Mouse (Mus musculus): Measurements from ENCODE around the gene Ppil4. TPM values are rescaled to one million over a fixed set of nuclear protein-coding genes. Genes with fewer than 3 reads are reported as not detected.
A peak's percentile ranks its signal among the peaks of the same experiment; 100 is the strongest.

Ppil4 gene
- polyA plus RNA-seq, 1 experiment: 22.3 TPM

DNA sequence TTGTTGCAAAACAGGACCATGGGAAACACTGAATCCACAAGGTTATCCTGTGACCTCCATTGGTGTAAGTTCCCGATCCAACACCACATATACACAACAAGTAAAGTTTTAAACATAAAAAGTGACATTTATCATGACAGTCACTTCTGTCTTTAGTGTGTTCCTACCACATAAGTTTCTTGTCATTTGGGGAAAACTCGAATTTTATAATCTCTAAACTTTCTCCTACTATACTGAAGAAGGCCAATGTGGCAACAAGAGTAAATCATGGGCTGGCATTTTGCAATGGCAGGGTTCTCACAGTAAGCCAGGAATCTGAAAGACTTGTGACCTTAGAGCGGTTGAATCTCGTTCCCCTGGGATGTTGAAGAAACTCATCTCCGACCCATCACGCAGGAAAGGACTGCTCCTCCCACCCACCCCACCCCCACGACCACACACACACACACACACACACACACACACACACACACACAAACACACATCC, 12.9 kb upstream of the Ppil4 start:
- Histone ChIP-seq H3K27ac (ENCODE audit: insufficient read depth, low read length) (no peak overlapping the region), H3K4me1 (ENCODE audit: control insufficient read depth, insufficient read depth, low read length) (no peaks in the 10 kb centered on the region), H3K27me3 (ENCODE audit: control insufficient read depth, insufficient read depth, low read length) (no peaks in the 10 kb centered on the region), H3K4me3 (replicated peaks; ENCODE audit: insufficient read depth, low read depth, low read length) (peak overlapping the region; percentile 68)
- 21% methylated on average over 7 of the region's 7 CpGs for WGBS
- TF ChIP-seq POLR2A (IDR thresholded peaks at IDR 0.05; ENCODE audit: borderline replicate concordance, insufficient read depth, low read length) (no peak), CTCF (IDR thresholded peaks at IDR 0.05; ENCODE audit: borderline replicate concordance, insufficient read depth, low read depth, low read length) (no peak)
- no peak for DNase-seq

DNA sequence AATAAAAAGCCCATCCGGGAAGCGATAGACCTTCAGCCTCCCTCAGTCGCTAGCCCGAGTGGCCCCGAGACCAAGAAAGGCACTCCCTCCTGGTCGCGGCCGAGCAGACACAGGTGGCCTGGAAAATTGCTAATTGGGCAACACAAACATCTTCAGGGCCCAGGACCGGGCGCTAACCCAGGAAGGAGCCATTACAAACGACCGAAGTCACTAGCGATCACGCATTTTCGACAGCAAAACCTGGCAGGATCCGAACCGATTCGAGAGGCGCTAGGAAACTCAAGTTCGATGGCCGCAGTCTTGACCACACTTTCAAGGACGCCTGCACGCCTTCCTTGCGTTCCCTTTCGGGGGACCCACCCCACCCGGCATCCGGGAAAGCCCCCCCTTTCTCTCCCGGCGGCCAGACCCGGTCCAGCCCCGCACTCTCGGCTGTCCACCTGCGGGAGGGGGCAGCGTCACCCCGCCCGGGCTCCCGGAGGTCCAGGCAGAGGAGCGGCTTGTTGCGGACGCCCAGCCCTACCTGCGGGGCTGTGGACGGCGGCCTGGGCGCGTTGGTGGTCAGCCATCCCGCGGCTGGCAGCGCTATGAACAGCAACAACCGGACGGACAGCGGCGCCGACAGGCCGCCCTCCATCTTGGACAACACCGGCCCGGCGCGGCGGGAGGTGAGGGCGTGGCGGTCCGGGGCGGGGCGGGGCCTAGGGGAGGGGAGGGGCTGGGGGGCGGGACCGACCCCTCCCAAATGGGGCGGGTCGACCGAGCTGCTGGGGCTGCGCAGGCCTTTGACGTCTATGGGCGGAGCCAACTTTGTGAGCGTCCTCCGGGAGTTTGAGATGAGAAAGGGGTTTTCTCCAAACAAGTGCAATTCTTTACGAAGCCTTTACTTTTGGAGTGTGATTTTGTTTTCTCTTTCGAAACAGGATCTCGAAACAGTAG, 12.2 kb upstream of the Ppil4 start:
- no peaks in the 10 kb centered on the region for H3K27me3 ChIP-seq (ENCODE audit: control insufficient read depth, insufficient read depth, low read length)
- WGBS: under 1% methylated on average over 66 of the region's 77 CpGs
- peak overlapping the region; percentile 68 for H3K4me3 ChIP-seq (replicated peaks; ENCODE audit: insufficient read depth, low read depth, low read length)
- peak; percentile 57; the same call in 1 of the 2 replicates for TF ChIP-seq POLR2A (IDR thresholded peaks at IDR 0.05; ENCODE audit: borderline replicate concordance, insufficient read depth, low read length)
- TF ChIP-seq CTCF (IDR thresholded peaks at IDR 0.05; ENCODE audit: borderline replicate concordance, insufficient read depth, low read depth, low read length): no peak
- no peaks in the 10 kb centered on the region for H3K4me1 ChIP-seq (ENCODE audit: control insufficient read depth, insufficient read depth, low read length)
- peak overlapping the region; percentile 49; the same call in 1 of the 2 replicates for H3K27ac ChIP-seq (ENCODE audit: insufficient read depth, low read length)
- peak; percentile 89 for DNase-seq

DNA sequence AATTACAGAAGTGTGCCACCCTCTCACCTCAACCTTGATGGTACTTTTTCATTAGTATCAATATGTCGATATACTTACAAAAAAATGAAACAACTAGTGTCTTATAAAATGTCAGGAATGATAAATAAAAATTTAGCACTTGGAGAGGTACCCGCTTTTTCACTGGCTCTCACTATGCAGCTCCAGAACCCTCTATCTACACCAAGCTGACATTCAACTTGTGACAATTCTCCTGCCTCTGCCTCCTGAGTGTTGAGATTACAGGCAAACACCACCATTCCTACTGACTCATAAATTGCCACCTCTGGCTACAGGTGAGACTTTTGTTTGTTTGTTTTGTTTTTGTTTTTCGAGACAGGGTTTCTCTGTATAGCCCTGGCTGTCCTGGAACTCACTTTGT, 11.5 kb upstream of the Ppil4 start:
- no peak overlapping the region for H3K27ac ChIP-seq (ENCODE audit: insufficient read depth, low read length)
- TF ChIP-seq POLR2A (IDR thresholded peaks at IDR 0.05; ENCODE audit: borderline replicate concordance, insufficient read depth, low read length) (no peak), CTCF (IDR thresholded peaks at IDR 0.05; ENCODE audit: borderline replicate concordance, insufficient read depth, low read depth, low read length) (no peak)
- H3K27me3 ChIP-seq (ENCODE audit: control insufficient read depth, insufficient read depth, low read length): no peaks in the 10 kb centered on the region
- WGBS: 52% methylated on average over 3 of the region's 3 CpGs
- H3K4me1 ChIP-seq (ENCODE audit: control insufficient read depth, insufficient read depth, low read length): no peaks in the 10 kb centered on the region
- peak overlapping the region; percentile 68 for H3K4me3 ChIP-seq (replicated peaks; ENCODE audit: insufficient read depth, low read depth, low read length)
- DNase-seq: no peak

DNA sequence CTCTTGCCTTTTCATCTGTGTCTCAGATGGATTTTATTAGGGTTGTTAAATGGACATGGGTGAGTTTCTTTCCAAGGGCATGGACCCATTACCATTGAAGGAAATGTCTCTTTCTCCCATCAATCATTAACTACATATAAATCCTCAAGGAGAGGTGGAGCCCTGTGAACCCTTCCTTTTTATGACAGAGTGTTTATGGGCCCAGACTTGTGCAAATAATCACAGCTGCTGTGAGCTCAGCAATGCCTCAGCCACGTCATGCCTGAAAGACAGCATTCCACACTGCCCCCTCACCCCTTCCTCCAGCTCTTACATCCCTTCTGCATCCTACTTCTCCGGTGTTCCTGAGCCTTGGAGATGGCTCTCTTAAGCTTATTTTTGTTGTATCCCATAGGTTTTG, 5.4 kb upstream of the Ppil4 start:
- H3K4me1 ChIP-seq (ENCODE audit: control insufficient read depth, insufficient read depth, low read length): no peaks in the 10 kb centered on the region
- H3K4me3 ChIP-seq (replicated peaks; ENCODE audit: insufficient read depth, low read depth, low read length): no peak overlapping the region
- TF ChIP-seq POLR2A (IDR thresholded peaks at IDR 0.05; ENCODE audit: borderline replicate concordance, insufficient read depth, low read length) (no peak), CTCF (IDR thresholded peaks at IDR 0.05; ENCODE audit: borderline replicate concordance, insufficient read depth, low read depth, low read length) (no peak)
- no peaks in the 10 kb centered on the region for H3K27me3 ChIP-seq (ENCODE audit: control insufficient read depth, insufficient read depth, low read length)
- DNase-seq: no peak
- H3K27ac ChIP-seq (ENCODE audit: insufficient read depth, low read length): no peak overlapping the region
- WGBS: 58% methylated on average over 2 of the region's 2 CpGs

DNA sequence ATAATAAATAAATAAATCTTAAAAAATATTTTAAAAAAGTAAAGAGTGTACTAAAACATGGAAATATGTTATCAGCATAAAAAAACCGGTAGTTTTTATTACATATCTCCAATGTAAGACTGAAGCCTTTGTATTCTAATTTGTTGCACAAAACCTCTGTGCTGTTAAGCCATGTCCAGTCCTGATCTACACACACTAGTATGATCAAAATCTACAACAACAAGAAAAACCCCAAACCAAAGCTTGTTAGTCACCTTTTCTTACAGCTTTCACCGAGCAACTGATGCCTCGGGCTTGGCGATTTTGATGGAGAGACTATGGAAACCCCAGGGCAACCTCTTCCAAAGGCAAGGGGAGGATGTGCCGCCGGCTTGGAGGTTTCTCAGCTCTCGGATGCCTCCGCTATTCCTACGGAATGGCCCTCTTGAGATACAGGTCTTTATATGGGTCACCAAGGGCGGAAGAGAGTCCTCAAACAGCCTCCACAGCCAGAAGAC, 389 bp upstream of the Ppil4 start:
- H3K27ac ChIP-seq (ENCODE audit: insufficient read depth, low read length): peak overlapping the region; percentile 61
- under 1% methylated on average over 10 of the region's 10 CpGs for WGBS

DNA sequence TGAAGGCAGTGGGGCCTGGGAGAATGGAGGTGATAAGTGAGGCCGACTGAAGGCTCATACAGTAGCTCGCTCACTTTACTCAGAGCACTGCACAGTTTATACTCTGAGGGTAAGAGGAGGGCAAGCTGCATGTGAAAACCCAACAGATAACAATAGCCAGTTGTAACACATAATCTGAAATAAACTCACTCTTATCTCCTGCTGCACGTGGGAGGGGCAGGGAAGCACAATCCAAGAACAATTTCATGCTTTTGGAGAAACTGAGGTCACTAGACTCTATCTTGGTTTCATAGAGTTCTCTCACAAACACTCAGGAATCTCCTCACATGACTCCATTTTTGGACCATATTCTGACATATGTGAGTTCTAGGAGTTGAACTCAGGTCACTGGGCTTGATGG, 8.6 kb downstream of the Ppil4 start:
- no peaks in the 10 kb centered on the region for H3K27me3 ChIP-seq (ENCODE audit: control insufficient read depth, insufficient read depth, low read length)
- no peak for TF ChIP-seq CTCF (IDR thresholded peaks at IDR 0.05; ENCODE audit: borderline replicate concordance, insufficient read depth, low read depth, low read length)
- TF ChIP-seq POLR2A (IDR thresholded peaks at IDR 0.05; ENCODE audit: borderline replicate concordance, insufficient read depth, low read length): no peak
- H3K4me3 ChIP-seq (replicated peaks; ENCODE audit: insufficient read depth, low read depth, low read length): no peak overlapping the region
- H3K4me1 ChIP-seq (ENCODE audit: control insufficient read depth, insufficient read depth, low read length): no peaks in the 10 kb centered on the region
- 89% methylated on average over 3 of the region's 3 CpGs for WGBS
- no peak overlapping the region for H3K27ac ChIP-seq (ENCODE audit: insufficient read depth, low read length)
- no peak for DNase-seq

More for the DNA sequence above, 389 bp upstream of the Ppil4 start:
- H3K27me3 ChIP-seq (ENCODE audit: control insufficient read depth, insufficient read depth, low read length): no peaks in the 10 kb centered on the region
- DNase-seq: no peak
- no peak for TF ChIP-seq POLR2A (IDR thresholded peaks at IDR 0.05; ENCODE audit: borderline replicate concordance, insufficient read depth, low read length)
- TF ChIP-seq CTCF (IDR thresholded peaks at IDR 0.05; ENCODE audit: borderline replicate concordance, insufficient read depth, low read depth, low read length): no peak
- H3K4me1 ChIP-seq (ENCODE audit: control insufficient read depth, insufficient read depth, low read length): peaks cover 3% of the 10 kb centered on the region
- H3K4me3 ChIP-seq (replicated peaks; ENCODE audit: insufficient read depth, low read depth, low read length): peak overlapping the region; percentile 96

DNA sequence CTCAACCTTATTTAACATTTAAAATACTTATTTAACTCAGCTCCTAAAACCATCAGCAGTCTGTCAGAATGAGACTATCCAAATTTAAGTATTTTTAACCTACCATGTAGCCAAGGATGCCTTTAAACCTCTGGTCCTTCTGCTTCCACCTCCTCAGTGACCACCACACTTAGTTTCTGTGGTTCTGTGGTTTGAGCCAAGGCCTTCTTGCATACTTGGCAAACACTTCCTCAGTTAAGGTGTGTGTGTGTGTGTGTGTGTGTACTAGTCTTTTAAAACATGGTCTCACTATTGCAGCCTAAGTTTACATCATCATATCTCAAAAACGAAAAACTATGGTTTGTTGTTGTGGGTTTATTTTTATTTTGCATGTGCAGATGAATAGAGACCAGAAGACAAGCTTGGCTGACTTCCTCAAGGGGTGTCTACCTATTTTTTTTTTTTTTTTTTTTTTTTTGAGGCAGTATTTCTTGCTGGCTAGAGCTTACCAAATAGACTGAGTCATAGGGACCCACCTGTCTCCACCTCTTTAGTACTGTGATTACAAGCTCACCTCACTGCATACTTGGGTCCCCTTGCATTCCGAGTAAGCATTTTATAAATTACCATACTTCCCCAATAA, 9.9 kb downstream of the Ppil4 start:
- H3K27ac ChIP-seq (ENCODE audit: insufficient read depth, low read length): no peak overlapping the region

More for the DNA sequence above, 9.9 kb downstream of the Ppil4 start:
- no peak for DNase-seq
- TF ChIP-seq CTCF (IDR thresholded peaks at IDR 0.05; ENCODE audit: borderline replicate concordance, insufficient read depth, low read depth, low read length) (no peak), POLR2A (IDR thresholded peaks at IDR 0.05; ENCODE audit: borderline replicate concordance, insufficient read depth, low read length) (no peak)
- Histone ChIP-seq H3K4me1 (ENCODE audit: control insufficient read depth, insufficient read depth, low read length) (no peaks in the 10 kb centered on the region), H3K27me3 (ENCODE audit: control insufficient read depth, insufficient read depth, low read length) (no peaks in the 10 kb centered on the region), H3K4me3 (replicated peaks; ENCODE audit: insufficient read depth, low read depth, low read length) (no peak overlapping the region)
- 96% methylated on average over 2 of the region's 2 CpGs for WGBS

Measured in cerebellum, adult 2 months (tissue).